Mouse (Mus musculus) embryo, embryonic 11 days (tissue): ENCODE data around the gene Unc79.
A peak's percentile ranks its signal among the peaks of the same experiment; 100 is the strongest.

ENCODE experiments used
- DNase-seq: peaks from one replicate; pipeline ENCODE4 v3.0.0-alpha.2; 2015

Gene Unc79

DNA sequence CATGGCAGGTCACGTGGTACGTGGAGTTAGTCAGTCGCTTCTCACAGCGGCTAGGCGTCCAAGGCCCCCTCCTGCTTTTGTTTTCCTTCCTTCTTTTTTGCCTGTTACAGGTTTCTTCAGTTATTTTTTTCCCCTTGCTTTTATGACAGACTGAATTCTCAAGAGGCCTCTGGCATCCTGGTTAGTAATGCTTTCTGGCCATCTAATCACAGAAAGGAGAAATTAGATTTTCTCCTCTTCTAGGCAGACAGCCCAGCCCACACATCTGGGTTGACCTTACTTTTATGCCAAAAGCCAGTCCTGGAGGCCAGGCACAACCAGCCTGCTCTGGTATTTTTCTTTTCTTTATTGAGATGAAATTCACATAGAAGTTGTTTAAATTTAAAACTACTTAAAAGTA is 94.1 kb downstream of the Unc79 start:
- DNase-seq: no peak

DNA sequence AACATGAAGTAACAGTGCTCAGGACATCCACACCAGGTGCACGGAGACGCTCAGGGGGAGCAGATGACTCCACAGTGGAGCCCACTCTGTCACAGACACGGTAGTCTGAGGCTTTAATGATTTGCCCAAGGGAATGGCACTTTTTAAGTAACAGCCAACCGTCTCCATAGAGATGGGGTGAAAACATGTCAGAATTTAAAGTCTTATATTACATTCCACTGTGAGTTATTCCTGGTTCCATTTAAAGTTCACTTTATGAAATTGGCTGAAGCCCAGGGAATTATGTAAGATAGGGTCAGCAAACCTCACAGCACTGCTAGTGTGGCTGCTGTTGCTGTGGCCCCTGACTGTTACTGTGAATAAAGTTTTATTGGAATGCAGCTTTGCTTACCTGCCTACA is 95.8 kb downstream of the Unc79 start:
- DNase-seq: peak; percentile 21

GRCm38 (mm10) chr12:103049865-103050264 is 101.2 kb downstream of the Unc79 start:
- DNase-seq: no peak

GRCm38 (mm10) chr12:103059321-103060053 is 110.8 kb downstream of the Unc79 start:
- DNase-seq: no peak

DNA sequence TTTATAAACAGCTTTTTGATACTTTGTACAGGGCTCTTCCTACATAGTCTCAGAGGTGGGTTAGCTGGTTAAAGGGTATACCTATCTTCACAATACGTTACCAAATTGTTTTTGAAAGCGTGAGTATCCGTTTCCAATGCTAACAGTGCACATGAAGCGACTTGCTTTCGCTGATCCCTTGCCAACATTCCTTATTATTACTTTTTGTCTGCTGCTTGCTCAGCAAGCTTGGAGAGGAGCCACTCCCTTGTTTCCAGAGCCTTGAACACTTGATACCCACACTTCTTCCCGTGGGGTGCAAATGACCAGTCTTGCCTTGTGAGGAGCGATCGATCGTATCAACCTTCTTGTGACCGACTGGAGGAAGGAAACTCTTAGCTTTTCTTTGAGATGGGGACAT is 112.1 kb downstream of the Unc79 start:
- no peak for DNase-seq

- no peak for DNase-seq
These were observed 113.5 kb downstream of the Unc79 start for GRCm38 (mm10) chr12:103062133-103062532.

DNA sequence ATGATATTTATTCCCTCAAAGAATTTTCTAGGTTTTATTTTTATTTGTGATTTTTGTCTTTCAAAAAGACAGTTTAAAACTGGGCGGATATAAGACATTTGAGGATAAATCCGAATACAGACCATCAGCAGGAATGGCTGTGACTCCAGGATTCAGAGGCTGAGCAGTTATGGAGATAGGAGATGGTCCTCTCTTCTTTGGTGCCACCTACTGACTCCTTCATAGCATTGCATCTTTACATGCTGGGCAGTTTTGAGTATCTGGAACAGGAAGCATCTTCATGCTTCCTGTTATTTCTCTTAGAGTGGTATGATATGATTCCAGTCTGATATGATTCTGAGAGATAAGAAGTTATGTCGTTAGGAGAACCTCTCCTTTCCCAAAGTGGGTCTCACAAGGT is 116.3 kb downstream of the Unc79 start:
- DNase-seq: peak; percentile 66

DNA sequence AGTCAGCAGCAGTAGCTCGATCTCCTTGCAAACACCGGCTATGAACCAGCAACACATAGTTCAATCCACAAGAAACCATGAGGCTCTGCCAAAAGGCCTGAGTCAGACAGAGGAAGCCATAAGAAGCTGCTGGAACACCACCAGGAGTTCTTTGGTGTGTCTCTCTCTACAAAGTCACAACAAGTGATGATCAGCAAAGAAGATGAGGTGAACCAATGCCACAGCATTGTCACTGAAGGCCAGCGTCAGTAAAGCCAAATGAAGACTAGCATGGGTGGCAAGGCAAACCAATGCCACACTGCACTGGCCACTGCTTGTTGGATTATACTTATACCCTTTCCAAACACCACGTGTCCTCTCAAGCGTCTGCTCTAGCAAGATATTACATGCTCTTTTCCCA is 119.5 kb downstream of the Unc79 start:
- no peak for DNase-seq

DNA sequence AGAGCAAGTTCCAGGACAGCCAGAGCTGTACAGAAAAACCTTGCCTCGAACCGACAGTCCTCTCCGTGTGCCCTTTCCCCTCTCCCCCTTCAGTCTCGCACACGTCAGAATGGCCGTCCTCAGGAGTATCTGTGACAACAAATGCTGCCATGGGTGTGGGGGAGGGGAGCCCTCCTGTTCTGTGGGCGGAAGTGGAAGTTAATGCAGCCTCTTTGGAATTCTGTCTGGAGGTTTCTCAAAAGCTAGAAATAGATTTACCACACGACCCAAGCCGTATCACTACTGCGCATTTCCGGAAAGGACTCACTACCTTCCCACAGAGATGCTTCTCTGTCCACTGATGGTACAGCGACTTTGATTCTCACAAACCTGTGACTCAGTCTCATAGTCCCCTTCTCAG is 120.9 kb downstream of the Unc79 start:
- peak; percentile 10 for DNase-seq

DNA sequence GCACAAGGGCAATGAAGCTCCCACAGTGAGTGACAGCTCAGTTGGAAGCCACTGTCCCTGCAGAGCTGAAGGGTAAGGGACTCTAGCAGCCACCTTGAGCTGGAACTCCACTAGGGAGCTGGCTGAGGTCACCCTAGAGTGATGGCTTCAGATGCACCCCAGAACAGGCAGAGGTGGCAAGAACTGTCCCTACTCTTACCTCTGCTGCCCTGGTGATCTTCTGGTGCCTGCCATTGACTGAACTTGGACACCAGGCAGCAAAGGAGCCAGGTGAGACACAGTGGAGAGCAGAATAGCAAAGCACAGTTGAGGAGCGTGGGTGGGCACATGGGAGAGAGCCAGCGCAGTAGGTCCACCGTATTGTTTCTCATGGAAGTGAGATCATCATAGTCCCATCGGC is 125.3 kb downstream of the Unc79 start:
- DNase-seq: no peak

- DNase-seq: no peak
These were observed 130.1 kb downstream of the Unc79 start for GRCm38 (mm10) chr12:103078751-103079150.

GRCm38 (mm10) chr12:103080055-103080454 is 131.4 kb downstream of the Unc79 start:
- DNase-seq: no peak

DNA sequence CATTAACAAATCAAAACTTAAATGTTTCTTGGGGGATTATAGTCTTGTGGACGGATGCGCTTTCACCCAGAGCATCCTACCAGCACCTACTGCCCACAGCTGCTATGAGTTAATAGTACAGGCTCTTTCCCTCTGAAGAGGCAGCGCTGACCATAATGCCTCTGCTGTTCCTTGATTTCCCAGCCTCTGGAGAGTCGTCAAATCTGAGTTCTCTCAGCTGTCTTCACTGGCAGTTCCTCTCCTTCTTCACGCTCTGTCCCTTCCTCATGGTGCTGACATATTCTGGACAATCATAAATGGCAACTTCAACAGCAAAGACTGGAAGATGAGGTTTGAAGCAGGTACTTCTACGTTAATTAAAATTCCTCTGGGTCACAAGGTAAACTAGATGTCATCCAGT is 143.2 kb downstream of the Unc79 start:
- peak; percentile 4 for DNase-seq

- DNase-seq: no peak
These were observed 146.5 kb downstream of the Unc79 start for GRCm38 (mm10) chr12:103095160-103095559.

DNA sequence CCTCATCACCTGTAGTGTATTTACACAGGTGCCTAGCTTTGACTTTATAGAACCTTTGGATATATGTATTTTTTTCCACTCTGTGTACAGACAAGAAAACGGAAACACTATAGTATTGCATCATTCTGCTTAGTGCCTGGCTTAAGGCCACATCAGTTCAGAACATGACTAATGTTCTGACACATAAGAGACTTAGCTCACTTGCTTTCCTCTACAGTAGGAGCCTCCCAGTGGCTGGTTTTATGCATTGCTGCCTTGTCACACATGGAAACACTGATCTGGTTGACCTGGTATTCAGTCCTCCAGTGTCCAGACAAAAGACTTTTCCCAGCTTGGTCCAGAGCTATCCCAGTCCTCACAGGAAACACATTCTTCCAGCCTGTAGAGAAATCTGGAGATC is 150.5 kb downstream of the Unc79 start:
- peak; percentile 32 for DNase-seq

- DNase-seq: no peak
These were observed 151.4 kb downstream of the Unc79 start for GRCm38 (mm10) chr12:103100088-103100487.

DNA sequence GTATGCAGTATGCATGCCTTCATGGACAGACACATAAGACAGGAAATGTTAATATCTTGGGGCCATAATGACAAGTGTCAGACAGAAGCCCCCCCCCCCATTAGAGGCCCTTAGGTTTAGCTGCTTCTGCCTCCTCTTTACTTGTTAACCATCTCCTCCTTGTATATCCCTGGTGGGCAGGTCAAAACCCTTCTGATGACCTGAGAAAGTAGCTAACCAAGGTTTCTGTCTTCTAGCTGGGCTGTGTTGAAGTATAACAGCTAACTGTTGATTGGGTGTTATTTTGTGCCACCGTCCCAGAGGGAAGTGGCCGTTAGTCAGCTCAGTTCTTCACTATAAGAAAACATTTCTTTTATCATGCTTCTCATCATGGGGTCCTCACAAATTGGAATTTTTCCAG is 154.4 kb downstream of the Unc79 start:
- DNase-seq: no peak

- peak; percentile 32 for DNase-seq
These were observed 154.9 kb downstream of the Unc79 start for GRCm38 (mm10) chr12:103103601-103104000.

DNA sequence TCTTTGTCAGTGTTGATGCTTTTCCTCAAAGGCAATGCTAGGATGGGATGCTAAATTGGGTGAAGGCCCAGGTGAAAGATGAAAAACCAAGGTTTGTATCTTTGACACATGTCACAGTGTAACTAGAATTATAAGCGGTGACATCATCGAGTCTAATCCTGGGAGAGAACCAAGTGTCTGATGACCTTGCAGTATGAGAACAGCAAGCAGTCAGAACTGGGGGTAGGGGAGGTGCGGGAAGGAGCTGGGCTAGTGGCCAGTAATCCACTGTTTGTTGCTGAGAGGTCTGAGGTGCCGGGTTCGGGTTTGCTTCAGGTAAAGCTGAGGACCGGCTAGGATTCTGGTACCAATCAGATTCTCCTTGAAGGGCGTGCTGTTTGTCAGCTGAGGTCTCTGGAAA is 160.6 kb downstream of the Unc79 start:
- no peak for DNase-seq

GRCm38 (mm10) chr12:103116639-103117038 is 168.0 kb downstream of the Unc79 start:
- DNase-seq: no peak

GRCm38 (mm10) chr12:103117517-103118193 is 169.0 kb downstream of the Unc79 start:
- no peak for DNase-seq

DNA sequence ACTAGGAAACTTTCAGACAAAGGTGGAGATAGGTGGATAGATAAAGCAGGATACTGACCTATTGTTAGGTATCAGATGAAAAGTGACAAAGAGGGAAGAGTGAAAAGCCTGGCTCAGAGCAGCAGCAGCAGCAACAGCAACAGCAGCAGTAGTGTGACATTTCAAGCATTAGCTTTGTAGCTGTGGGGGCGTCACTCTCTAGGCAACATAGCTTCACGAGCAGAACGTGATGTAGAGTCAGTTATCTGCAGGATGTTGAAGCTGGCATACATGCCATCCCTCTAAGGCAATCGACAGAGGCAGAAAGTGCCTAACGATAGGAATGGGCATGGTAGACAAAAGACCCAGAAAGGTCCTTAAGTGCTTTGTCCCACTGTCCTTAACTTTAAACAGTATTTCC is 173.3 kb downstream of the Unc79 start:
- DNase-seq: no peak

DNA sequence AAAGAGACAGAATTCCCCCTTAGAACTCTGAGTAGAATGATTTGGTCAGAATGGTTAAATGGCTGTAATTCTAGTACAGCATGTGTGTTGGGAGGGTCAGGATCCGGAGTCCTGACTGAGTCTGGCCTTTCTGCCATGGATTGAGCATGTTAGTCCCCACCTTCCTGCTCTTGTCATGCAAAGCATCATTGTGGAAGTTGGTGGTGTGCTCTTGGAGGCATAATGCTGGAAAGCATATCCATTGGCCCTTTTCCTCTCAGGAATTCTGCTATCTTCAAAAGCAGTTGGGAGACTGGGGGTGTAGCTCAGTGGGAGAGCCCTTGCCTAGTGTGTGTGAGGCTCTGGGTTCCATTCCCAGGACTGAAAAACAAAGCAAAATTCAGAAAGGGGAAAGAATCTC is 175.2 kb downstream of the Unc79 start:
- no peak for DNase-seq

GRCm38 (mm10) chr12:103128914-103129313 is 180.3 kb downstream of the Unc79 start:
- DNase-seq: no peak
